Mouse (Mus musculus): ENCODE data around the gene Ctf2.
"Not testable (repeated sequence)": the region's sequence is repeated elsewhere in the genome, so short reads cannot be mapped to it uniquely, and the experiment has no call there.

The Ctf2 gene

DNA sequence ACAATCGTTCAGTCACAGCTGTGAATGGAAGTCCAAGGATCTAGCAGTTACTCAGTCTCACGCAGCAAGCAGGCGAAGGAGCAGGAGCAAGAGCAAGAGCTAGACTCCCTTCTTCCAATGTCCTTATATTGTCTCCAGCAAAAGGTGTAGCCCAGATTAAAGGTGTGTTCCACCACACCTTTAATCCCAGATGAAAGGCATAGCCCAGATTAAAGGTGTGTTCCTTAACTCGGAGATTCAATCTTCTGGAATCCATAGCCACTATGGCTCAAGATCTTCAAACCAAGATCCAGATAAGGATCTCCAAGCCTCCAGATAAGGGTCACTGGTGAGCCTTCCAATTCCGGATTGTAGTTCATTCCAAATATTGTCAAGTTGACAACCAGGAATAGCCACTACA lies at the start of gene Ctf2:
TSS of gene Ctf2 (minus strand) at position 101 of the 400 bp plus-strand sequence.
- not testable (repeated sequence) for DNase-seq

DNA sequence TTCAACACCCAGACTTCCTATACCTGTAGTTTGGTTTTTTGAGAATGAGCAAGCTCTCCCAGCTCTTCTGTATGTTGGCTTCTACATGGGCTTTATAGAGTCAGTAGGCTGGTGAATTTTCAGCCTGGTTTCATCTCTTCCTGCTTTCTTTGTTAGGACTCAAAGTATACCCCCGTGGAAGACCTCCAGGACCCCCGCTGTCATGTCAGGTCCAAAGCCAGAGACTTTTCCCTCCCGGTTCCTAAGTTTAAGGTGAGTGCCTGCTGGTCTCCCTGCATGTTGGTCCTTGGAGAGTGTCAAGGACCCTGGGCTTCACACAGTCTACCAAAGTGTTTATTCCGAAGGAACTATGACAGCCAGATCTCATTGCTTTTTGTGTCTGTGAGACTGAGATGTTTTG lies 46.4 kb upstream of the Ctf2 start:
- no peak for DNase-seq

DNA sequence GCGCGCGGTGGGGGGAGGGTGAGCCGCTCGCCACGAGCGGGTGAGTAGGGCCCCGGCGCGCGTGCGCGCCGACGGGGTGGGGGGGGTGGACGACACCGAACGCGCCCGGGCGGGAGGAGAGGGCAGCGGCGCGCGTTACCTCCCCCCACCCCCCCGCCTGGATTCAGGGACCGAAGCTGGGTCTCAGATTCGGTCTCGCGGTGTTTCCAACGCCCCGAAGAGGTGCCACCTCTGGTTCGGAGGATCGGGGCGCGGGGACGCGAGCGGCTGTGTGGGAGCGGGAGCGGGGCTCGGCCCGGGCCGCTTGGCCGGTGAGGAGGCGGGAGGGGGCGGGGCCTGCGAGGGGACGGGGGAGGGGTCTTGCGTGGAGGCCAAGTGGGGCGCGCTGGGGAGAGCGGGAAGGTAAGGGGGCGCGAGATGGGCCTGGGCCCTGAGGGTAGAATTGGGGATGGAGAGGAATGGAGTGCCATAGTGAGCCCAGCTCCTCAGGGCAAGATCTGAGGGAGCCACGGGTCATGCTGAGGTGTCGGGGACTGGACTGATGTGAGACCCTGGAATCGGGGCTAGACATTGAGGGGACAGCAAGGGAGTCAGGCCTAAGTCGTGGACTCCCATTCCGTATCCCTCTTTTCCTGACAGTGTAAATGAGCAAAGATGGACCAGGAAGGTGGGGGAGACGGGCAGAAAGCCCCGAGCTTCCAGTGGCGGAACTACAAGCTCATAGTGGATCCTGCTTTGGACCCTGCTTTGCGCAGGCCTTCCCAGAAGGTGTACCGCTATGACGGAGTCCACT lies 45.7 kb upstream of the Ctf2 start:
- peak; percentile 83 for DNase-seq

DNA sequence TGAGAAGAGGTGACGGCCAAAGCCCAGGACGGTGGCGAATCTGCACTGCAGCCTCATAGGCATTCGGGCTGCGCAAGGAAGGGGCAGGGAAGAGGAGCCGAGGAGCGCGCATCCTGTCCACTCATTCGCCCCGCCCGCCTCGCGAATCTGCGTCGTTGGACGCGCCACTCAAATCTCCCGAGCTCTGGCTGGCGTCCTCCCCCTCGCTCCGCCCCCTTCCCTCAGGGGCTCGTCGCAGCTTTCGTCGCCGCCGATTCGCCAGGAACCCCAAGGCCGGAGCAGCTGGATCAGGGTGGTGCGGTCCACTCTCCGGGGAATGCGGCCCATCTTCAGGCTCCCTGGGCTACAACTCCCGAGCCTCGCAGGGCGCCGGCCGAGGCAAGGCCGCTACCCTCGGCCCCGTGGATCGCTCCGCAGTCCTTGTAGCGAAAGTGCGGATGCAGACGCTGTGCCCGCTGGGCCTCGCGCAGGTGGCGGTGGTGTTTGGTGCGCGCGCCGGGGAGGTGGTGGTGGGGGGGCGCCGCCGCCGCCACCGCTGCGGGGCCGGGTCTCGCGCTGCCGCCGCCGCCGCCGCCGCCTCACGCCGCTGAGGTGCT lies 45.0 kb upstream of the Ctf2 start:
- peak; percentile 99 for DNase-seq

DNA sequence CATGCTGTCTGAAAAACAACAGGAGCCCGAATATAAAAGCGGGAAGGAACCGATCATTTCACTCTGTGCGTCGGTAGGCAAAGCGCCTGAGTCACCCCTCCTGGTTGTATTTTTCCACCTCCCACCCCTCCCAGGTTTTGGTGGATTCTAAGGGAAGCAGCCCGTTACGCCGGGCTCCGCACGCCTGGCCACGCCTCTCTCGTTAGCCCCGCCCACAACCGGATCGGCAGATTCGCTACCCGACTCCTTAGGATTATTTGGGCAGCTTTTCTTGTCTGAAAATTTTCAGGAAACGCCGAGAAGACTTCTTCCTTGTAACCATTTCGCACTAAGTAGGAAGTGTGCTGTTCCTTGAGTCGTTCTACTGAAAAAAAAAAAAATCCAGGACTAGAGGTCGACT lies 44.5 kb upstream of the Ctf2 start, which contains the start of gene Setd1a:
TSS of gene Setd1a (plus strand) at position 245 of the 400 bp plus-strand sequence.
- peak; percentile 95 for DNase-seq

DNA sequence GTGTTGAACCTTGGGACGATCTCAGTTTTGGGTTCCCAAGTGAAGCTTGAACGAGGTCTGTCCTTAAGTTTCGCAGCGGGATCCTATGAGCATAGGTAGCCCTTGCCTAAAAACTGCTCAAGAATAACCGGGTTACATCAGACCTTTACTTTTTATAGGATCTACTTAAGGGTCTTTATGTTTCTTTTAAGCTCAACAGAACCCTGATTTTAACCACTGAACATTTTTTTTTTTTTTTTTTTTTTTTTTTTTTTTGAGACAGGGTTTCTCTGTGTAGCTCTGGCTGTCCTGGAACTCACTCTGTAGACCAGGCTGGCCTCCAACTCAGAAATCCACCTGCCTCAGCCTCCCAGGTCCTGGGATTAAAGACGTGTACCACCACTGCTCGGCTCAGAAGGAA lies 43.9 kb upstream of the Ctf2 start:
- DNase-seq = not testable (repeated sequence)

DNA sequence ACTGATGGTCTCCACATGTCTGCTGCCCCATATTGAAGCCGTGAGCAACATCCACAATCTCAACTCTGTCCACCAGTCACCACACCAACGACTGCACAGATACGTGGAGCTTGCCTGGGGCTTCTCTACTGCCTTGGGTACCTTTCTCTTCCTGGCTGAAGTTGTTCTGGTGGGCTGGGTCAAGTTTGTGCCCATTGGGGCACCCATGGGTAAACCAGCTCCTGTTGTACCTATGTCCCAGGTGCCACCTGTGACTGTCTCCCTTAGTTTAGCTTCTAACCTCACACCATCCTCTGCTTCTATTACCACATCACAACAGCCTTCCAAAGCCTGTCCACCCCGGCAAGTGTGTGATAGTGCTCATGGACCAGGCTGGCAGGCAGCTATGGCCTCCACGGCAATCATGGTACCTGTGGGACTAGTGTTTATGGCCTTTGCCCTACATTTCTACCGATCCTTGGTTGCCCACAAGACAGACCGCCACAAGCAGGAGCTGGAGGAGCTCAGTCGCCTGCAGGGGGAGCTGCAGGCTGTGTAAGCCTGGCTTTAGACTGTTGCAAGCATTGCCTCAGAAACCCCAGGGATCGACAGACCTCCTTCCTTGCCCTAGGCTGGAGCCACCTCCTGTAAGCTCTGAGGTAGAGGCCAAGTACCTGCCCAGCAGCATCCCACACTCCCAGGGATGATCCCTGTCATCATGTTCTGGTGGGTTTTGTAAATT lies 41.9 kb upstream of the Ctf2 start:
- peak; percentile 84 for DNase-seq

DNA sequence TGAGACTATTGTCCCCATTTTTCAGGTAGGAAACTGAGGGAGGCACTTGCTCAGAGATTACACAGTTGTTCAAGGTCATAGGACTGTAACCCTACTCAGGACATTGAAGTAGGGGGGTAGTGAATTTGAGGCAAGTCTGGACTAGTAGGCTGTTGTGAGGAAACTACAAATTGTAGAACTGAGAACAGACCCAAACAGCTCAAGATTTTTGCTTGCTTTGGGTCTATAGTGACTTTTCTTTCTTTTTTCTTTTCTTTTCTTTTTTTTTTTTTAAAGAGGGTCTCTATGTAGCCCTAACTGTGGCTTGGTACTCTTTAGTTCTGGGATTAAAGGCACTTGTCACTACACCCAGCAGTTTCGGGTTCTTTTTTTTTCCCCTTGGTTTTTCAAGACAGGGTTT lies 40.6 kb upstream of the Ctf2 start:
- no peak for DNase-seq

DNA sequence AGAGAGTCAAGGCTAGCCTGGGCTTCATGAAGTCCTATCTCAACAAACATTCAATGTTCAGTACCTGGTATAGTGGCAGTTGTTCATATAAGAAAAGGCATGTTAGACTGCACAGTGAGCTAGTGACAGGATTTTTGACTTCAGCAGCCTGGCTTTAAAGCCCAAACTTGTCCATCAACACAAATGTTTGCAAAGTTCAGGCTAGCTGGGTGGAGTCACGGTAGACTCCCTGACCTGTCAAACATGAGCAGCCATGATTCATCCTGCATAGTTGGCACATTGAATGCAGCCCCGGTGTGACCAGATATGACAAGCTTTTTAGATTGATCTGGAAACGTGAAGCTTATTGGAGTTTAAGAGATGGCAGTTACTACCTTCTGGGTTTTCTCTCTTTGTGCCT lies 40.1 kb upstream of the Ctf2 start:
- no peak for DNase-seq

DNA sequence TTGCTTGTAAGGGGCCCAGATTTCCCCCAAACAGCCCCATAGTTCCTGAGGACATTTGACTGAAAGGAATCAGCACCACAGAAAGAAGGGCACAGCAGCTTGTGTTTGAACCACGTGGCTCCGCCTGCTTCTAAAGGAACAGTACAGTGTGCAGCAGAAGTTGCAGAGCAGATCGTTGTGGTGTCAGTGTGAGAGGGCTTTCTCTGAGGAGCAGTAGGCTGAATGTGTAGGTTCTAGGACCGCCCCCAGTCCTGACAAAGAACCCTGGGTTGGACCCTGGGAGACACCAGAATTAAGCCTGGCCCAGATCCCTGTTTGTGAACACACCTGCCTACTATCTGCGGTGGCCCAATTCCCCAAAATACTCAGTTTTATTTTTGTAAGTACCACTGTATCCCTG lies 39.3 kb upstream of the Ctf2 start:
- no peak for DNase-seq

DNA sequence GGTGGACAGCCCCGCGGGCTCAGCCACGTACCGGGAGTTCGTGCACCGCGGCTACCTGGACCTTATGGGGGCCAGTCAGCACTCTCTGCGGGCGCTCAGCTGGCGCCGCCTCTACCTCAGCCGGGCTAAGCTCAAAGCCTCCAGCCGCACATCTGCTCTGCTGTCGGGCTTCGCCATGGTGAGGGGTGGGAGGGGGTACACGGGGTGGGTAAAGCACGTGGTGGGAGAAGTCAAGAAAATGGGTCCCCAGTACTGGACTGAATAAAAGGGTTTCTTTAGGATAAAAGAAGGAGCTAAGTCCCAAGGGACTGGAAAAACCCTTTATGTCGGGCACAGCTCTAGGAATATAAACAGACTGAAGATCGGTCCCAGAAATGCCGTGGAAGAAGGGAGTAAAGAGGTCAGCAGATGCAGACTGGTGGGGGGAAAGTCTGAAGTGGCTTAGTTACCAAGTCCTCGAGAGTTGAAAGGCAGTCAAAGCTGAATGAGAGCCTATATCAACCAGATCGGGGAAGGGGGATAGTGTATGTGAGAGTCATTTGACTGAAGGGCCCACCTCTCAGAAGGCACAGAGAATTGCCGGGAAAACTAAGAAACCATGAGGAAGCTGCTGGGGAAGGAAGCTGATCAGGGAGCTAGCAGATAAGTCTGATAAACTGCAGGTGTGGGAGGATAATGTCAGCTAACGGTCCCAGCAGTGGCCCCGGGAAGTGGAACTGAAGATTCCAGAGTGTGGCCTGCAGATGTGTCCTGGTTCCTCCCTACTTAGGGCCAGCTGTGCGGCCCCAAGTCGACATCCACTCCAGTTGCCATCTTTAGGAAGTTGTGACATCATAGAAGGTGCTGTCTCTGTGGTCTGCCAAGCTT lies 38.3 kb upstream of the Ctf2 start:
- DNase-seq = peak; percentile 26

DNA sequence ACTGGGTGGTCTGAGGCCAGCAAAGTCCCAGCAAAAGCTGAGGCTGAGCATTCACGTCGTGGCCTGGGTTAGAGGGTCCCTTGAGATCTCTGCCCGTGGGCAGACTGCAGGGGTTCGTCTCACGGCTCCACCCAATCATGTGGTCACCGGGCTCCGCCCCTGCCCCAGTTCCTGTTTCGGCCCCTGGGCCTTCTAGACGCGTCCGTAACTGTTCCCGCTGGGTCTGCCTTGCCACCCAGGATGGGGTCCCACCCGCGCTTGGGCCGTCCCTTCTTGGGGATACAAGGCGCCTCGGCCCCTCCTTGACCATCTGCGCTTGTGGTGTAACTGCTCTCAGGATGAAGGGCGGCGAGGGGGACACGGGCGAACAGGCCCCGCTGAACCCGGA lies 37.7 kb upstream of the Ctf2 start, which contains the start of gene Orai3:
TSS of gene Orai3 (plus strand) at position 165 of the 388 bp plus-strand sequence.
- peak; percentile 94 for DNase-seq

DNA sequence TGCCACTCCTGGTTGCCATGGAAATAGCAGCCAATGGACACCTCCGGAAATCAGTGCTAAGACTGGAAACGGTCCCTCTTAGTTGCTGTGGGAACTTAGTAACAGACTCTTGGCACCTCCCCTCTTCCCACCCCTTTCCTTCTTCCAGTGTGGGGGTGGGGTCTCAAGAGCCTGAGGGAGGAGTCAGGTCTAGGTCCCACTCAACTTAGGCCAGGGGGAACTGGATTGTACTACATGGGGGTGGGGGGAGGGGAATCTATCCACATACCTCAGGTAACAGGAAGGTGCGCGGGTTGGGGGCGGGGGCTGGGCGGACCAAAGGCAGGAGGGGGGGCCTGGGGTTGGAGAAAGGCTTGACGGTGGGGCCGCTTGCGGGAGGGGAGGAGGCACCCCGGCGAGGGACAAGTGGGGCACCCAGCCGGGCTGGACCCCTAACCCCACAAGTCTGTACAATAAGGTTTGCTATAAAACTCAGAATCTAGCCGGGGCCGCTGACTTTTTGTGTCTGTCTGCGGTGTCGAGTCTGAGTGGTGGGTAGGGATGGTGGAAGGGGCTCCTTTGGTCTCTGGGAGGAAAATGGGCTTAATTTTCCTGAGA lies 37.1 kb upstream of the Ctf2 start:
- DNase-seq = peak; percentile 96

DNA sequence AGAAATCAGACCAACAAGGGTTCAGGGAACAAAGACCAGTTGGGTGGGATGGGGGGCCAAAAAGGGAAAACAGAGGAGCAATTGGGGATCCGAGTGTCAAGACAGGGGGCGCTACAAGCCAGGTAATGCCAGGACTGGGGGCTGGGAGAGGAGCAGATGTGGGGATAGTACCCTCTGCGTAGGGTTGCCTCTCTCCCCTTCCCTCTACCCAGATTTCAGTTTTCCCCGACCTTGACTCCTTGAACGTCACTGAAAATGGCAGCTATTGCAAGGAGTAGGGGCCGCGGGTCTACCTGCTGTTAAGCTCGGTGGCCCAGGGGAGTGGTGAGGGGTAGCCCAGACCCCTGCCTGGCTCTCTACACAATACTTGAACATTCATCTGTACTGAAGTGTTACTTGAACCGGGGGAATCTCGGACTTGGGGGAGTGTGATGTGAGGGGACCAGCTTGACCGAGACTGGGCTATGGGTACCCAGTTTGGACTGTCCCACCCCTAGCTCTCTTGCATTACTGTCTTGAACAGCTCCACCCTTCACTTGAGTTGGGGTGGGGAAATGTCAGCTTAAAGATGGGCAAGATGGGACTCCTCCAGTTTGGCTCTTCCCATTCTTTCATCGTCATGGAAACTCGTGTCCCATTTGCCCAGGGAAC lies 36.5 kb upstream of the Ctf2 start:
- peak; percentile 57 for DNase-seq

DNA sequence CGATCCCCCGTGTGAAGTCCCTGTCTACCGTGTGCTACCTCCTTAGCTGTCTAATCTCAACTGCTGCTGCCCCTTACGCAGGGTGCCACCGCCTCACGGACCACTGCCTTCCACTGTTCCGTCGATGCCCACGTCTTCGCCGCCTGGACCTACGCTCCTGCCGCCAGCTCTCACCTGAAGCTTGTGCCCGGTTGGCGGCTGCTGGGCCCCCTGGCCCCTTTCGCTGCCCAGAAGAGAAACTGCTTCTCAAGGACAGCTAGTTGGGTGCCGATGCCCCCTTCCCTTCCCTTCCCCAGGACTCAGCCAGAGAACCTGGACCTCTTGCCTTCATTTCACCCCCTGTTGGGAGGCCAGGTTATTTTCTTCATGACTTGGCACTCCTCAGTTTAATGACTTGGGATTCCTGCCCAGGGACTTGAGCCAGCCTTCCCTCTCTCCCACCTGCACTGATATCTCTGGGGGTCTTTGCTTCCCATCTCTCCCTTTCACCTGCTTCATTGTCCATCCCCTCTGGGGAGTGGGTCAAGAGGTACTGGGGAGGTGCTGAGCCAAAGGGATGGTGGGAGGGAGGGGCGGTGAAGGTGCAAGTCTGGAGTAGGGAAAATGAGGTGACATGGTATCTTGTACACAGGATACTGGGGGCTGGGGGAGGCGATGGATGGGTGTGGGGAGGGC lies 35.8 kb upstream of the Ctf2 start:
- peak; percentile 26 for DNase-seq

DNA sequence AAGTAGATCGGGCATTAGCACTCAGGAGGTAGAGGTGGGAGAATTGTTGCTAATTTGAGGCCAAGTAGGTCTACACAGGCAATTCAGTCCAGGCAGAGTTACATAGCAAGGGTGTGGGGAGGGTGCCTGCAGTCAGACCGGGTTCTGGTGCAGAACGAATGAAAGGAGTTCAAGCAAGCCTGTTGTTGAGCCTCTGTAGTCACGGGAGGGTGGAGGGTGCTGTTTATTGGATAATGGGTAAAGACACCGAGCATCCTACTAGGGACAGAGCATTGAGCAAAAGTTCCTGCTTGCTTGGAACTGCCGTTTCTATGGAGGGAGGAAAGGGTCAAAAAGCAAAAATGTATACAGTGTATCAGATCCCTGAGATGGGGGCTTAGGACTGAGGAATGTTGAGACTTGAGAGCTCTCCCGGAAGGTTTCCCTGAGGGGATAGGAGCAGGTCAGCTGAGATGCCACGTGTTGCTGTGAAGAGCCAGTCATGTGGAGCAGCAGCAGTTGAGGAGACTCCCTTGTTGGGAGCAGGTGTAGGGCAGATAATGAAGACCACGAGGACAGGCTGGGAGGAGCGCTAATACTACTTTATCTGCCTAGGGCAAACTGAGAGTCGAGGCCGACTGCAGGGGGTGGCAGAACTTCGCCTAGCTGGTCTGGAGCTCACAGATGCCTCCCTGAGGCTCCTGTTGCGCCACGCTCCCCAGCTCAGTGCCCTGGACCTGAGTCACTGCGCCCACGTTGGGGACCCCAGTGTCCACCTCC lies 35.1 kb upstream of the Ctf2 start:
- DNase-seq = no peak

DNA sequence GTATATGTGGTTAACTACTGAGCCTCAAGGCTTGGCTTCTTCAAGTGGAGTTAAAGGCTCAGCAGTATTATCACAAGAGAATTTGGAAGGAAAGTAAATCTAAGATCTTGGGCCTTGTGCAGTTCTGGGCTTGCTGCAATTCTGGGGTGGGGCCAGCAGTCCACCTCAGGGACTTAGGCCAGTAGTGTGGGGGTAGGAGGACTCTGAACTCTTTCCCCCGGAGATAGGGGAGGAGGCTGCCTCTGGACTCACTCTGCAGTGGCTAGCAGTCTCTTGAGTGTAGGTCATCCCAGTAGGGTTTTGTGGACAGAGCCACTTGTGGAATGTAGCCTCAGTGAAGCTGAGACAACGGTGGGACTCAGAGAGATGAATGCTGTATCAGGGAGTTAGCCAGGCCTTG lies 33.8 kb upstream of the Ctf2 start:
- DNase-seq = peak; percentile 46

DNA sequence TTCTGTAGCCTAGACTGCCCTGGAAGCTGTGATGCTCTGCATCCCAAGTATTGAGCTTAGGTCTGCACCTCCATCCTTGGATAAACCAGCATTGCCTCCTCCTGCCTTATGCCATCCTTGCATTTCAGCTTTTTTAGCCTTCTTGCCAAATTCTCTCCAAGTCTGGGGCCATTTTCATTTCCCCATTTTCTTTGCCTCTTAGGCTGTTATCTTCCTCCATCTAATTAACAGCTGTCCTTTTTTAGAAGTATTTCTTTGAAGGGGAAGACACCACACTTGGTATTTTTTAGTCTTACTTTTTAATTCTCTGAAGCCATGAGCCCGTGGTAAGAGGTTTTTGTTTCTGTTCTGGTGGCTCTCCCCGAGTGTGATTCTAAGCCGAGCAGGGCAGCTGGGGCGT lies 31.7 kb upstream of the Ctf2 start:
- DNase-seq = no peak

DNA sequence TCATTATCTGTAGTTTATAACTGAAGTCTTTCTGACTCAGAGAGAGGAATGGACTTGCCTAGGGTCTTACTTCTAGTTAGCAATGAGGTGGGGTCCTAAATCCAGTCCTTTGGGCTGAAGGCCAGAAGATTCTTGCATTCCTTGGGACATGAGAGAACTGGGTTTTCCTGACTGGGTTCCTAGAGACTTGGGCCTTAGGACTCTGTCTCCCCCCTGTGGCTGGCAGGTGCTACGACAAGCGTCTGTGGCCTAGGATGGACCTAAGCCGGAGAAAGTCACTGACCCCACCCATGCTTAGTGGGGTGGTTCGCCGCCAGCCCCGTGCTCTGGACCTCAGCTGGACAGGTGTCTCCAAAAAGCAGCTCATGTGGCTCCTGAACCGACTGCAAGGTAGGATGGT lies 29.1 kb upstream of the Ctf2 start:
- peak; percentile 84 for DNase-seq

DNA sequence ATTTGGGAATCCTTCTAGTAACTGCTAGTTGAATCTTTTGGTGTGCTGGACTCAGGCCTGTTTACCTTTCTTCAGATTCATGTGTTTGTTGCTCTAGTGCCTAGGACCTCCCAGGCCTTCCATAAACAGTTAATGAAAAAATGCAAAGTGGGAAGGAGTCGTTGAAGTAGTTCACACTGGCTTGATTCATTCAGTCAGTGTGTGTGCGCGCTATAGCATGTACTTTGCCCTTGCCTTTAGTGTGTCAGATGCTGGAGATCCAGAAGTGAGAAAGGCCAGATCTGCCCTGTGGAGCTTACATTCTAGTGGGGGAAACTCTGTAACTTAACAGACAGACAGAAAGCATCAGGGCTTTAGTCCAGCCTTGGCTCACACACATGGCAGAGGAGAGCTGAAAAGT lies 28.5 kb upstream of the Ctf2 start:
- no peak for DNase-seq
